Mouse (Mus musculus) MEL (cell line): ENCODE measurements around the gene Nos3. TPM values are rescaled to one million over a fixed set of nuclear protein-coding genes. Genes with fewer than 3 reads are reported as not detected.

ENCODE experiments used
- DNase-seq: peaks from one replicate; pipeline ENCODE4 v3.0.0; 2011; ENCODE audit warnings: low read depth, low spot score
- H3K27ac ChIP-seq: 2 replicates; pipeline ENCODE4 v1.5.1; 2012; ENCODE audit warnings: low read depth, mild to moderate bottlenecking, control low read depth, low read length, moderate library complexity; ENCODE audit not compliant: control insufficient read depth
- H3K27me3 ChIP-seq, 2 experiments: fragments of 150-350 bp in 1 of 2; sonication (generic) in 1 of 2; 2 replicates each; pipeline ENCODE4 v1.6.1; 2012; ENCODE audit warnings: low read length in 2 of 2, mild to moderate bottlenecking in 2 of 2, improper control_type of control experiment in 1 of 2, moderate library complexity in 1 of 2; ENCODE audit not compliant: insufficient read depth in 2 of 2, control insufficient read depth in 1 of 2
- H3K36me3 ChIP-seq, 2 experiments: 2 replicates each; pipeline ENCODE4 v1.6.1; 2012 to 2014; ENCODE audit warnings: low read length in 2 of 2, improper control_type of control experiment in 1 of 2, inconsistent platforms in 1 of 2, mild to moderate bottlenecking in 1 of 2; ENCODE audit not compliant: insufficient read depth in 2 of 2, control insufficient read depth in 1 of 2
- H3K4me1 ChIP-seq, 2 experiments: fragments of 150-350 bp in 1 of 2; sonication (generic) in 1 of 2; 2 replicates each; pipeline ENCODE4 v1.6.1; 2012; ENCODE audit warnings: low read length in 2 of 2, improper control_type of control experiment in 1 of 2, mild to moderate bottlenecking in 1 of 2; ENCODE audit not compliant: insufficient read depth in 2 of 2, control insufficient read depth in 1 of 2
- H3K4me3 ChIP-seq, 2 experiments: fragments of 150-350 bp in 1 of 2; sonication (generic) in 1 of 2; 2 replicates each; pipeline ENCODE4 v1.5.1; 2012; ENCODE audit warnings: low read depth in 2 of 2, low read length in 2 of 2, mild to moderate bottlenecking in 2 of 2, moderate library complexity in 2 of 2, control low read depth in 1 of 2, improper control_type of control experiment in 1 of 2; ENCODE audit not compliant: control insufficient read depth in 1 of 2, insufficient read depth in 1 of 2
- H3K79me2 ChIP-seq: 2 replicates; pipeline ENCODE4 v1.6.1; 2012; ENCODE audit warnings: mild to moderate bottlenecking, low read length, moderate library complexity; ENCODE audit not compliant: control insufficient read depth, poor library complexity, insufficient read depth
- H3K9ac ChIP-seq: 2 replicates; pipeline ENCODE4 v1.6.1; 2012; ENCODE audit warnings: low read depth, mild to moderate bottlenecking, control low read depth, low read length, moderate library complexity; ENCODE audit not compliant: control insufficient read depth, poor library complexity, severe bottlenecking
- H3K9me3 ChIP-seq: fragments of 150-350 bp; sonication (generic); replicated peaks from 2 replicates; pipeline ENCODE4 v1.6.1; 2012; ENCODE audit warnings: mild to moderate bottlenecking, low read length, improper control_type of control experiment, moderate library complexity; ENCODE audit not compliant: insufficient read depth
- BHLHE40 ChIP-seq: IDR thresholded peaks from 2 replicates; pipeline ENCODE4 v1.6.1; 2012; ENCODE audit warnings: low read depth, mild to moderate bottlenecking, inconsistent platforms, low read length, improper control_type of control experiment, borderline replicate concordance
- CHD1 ChIP-seq: IDR thresholded peaks from 2 replicates; pipeline ENCODE4 v1.6.1; 2012; ENCODE audit warnings: low read depth, mild to moderate bottlenecking, inconsistent platforms, low read length, improper control_type of control experiment
- CHD2 ChIP-seq: IDR thresholded peaks from 2 replicates; pipeline ENCODE4 v1.6.1; 2011; ENCODE audit warnings: low read length, improper control_type of control experiment
- E2F4 ChIP-seq: IDR thresholded peaks from 2 replicates; pipeline ENCODE4 v1.6.1; 2011; ENCODE audit warnings: low read depth, low read length, improper control_type of control experiment, borderline replicate concordance
- ELF1 ChIP-seq: IDR thresholded peaks from 2 replicates; pipeline ENCODE4 v1.6.1; 2014; ENCODE audit warnings: low read depth, mild to moderate bottlenecking, inconsistent platforms, low read length, improper control_type of control experiment, moderate library complexity
- EP300 ChIP-seq, 2 experiments: IDR thresholded peaks; 2 replicates each; pipeline ENCODE4 v1.6.1; 2011; ENCODE audit warnings: improper control_type of control experiment in 2 of 2, low read length in 2 of 2, low read depth in 1 of 2, mild to moderate bottlenecking in 1 of 2
- ETS1 ChIP-seq: IDR thresholded peaks from 2 replicates; pipeline ENCODE4 v1.6.1; 2012; ENCODE audit warnings: low read depth, mild to moderate bottlenecking, inconsistent platforms, low read length, improper control_type of control experiment, moderate library complexity
- GABPA ChIP-seq: IDR thresholded peaks from 2 replicates; pipeline ENCODE4 v1.6.1; 2012; ENCODE audit warnings: low read depth, mild to moderate bottlenecking, inconsistent platforms, low read length, improper control_type of control experiment, moderate library complexity
- GATA1 ChIP-seq: IDR thresholded peaks from 2 replicates; pipeline ENCODE4 v1.6.1; 2011; ENCODE audit warnings: low read depth, low read length, improper control_type of control experiment
- HCFC1 ChIP-seq: IDR thresholded peaks from 2 replicates; pipeline ENCODE4 v1.6.1; 2012; ENCODE audit warnings: low read depth, mild to moderate bottlenecking, inconsistent platforms, low read length, improper control_type of control experiment, moderate library complexity
- JUND ChIP-seq: IDR thresholded peaks from 2 replicates; pipeline ENCODE4 v1.6.1; 2011; ENCODE audit warnings: low read depth, mild to moderate bottlenecking, improper control_type of control experiment, low read length
- KAT2A ChIP-seq: conservative IDR thresholded peaks from 2 replicates; pipeline ENCODE4 v1.6.1; 2012; ENCODE audit warnings: low read depth, low read length, improper control_type of control experiment, inconsistent platforms
- MAFK ChIP-seq: IDR thresholded peaks from 2 replicates; pipeline ENCODE4 v1.6.1; 2011; ENCODE audit warnings: low read depth, mild to moderate bottlenecking, low read length, improper control_type of control experiment, borderline replicate concordance
- MAX ChIP-seq: IDR thresholded peaks from 2 replicates; pipeline ENCODE4 v1.6.1; 2011; ENCODE audit warnings: low read length, improper control_type of control experiment
- MEF2A ChIP-seq: IDR thresholded peaks from 2 replicates; pipeline ENCODE4 v1.6.1; 2014; ENCODE audit warnings: low read depth, mild to moderate bottlenecking, inconsistent platforms, low read length, improper control_type of control experiment; ENCODE audit not compliant: poor library complexity, insufficient replicate concordance, severe bottlenecking; ENCODE audit errors: extremely low read depth
- MXI1 ChIP-seq: IDR thresholded peaks from 2 replicates; pipeline ENCODE4 v1.6.1; 2011; ENCODE audit warnings: mild to moderate bottlenecking, low read depth, low read length, improper control_type of control experiment
- MYB ChIP-seq: IDR thresholded peaks from 2 replicates; pipeline ENCODE4 v1.6.1; 2011; ENCODE audit warnings: mild to moderate bottlenecking, low read depth, low read length, improper control_type of control experiment
- NRF1 ChIP-seq: IDR thresholded peaks from 2 replicates; pipeline ENCODE4 v1.6.1; 2014; ENCODE audit warnings: low read depth, mild to moderate bottlenecking, inconsistent platforms, low read length, improper control_type of control experiment, moderate library complexity; ENCODE audit not compliant: poor library complexity, insufficient read depth, severe bottlenecking
- POLR2A ChIP-seq, 2 experiments: IDR thresholded peaks; 2 replicates each; pipeline ENCODE4 v1.6.1; 2011 to 2012; ENCODE audit warnings: low read length in 2 of 2, mild to moderate bottlenecking in 2 of 2, control low read depth in 1 of 2, improper control_type of control experiment in 1 of 2, low read depth in 1 of 2, moderate library complexity in 1 of 2; ENCODE audit not compliant: control insufficient read depth in 1 of 2, insufficient read depth in 1 of 2, poor library complexity in 1 of 2
- POLR2AphosphoS2 ChIP-seq: IDR thresholded peaks from 2 replicates; pipeline ENCODE4 v1.6.1; 2011; ENCODE audit warnings: low read length, improper control_type of control experiment
- POLR2AphosphoS5 ChIP-seq: IDR thresholded peaks from 2 replicates; pipeline ENCODE4 v1.6.1; 2012; ENCODE audit warnings: low read depth, borderline replicate concordance, mild to moderate bottlenecking, inconsistent platforms, low read length, moderate library complexity, mixed read lengths
- RAD21 ChIP-seq: IDR thresholded peaks from 2 replicates; pipeline ENCODE4 v1.6.1; 2011; ENCODE audit warnings: mild to moderate bottlenecking, low read depth, low read length, improper control_type of control experiment
- RCOR1 ChIP-seq: IDR thresholded peaks from 2 replicates; pipeline ENCODE4 v1.6.1; 2012; ENCODE audit warnings: low read depth, mild to moderate bottlenecking, inconsistent platforms, low read length, improper control_type of control experiment
- SIN3A ChIP-seq: IDR thresholded peaks from 2 replicates; pipeline ENCODE4 v1.6.1; 2012; ENCODE audit warnings: low read length, improper control_type of control experiment, inconsistent platforms
- SMC3 ChIP-seq: IDR thresholded peaks from 2 replicates; pipeline ENCODE4 v1.6.1; 2011; ENCODE audit warnings: low read depth, low read length, improper control_type of control experiment
- TAL1 ChIP-seq: IDR thresholded peaks from 2 replicates; pipeline ENCODE4 v1.6.1; 2012; ENCODE audit warnings: mild to moderate bottlenecking, inconsistent platforms, low read length, moderate library complexity, mixed read lengths
- TCF12 ChIP-seq: IDR thresholded peaks from 2 replicates; pipeline ENCODE4 v1.6.1; 2014; ENCODE audit warnings: low read depth, mild to moderate bottlenecking, inconsistent platforms, low read length, improper control_type of control experiment, moderate library complexity
- UBTF ChIP-seq: IDR thresholded peaks from 2 replicates; pipeline ENCODE4 v1.6.1; 2012; ENCODE audit warnings: low read depth, mild to moderate bottlenecking, inconsistent platforms, low read length, improper control_type of control experiment, moderate library complexity, borderline replicate concordance; ENCODE audit not compliant: insufficient read depth
- USF1 ChIP-seq: IDR thresholded peaks from 2 replicates; pipeline ENCODE4 v1.6.1; 2014; ENCODE audit warnings: low read depth, mild to moderate bottlenecking, inconsistent platforms, low read length, improper control_type of control experiment, moderate library complexity
- USF2 ChIP-seq, 2 experiments: IDR thresholded peaks; 2 replicates each; pipeline ENCODE4 v1.6.1; 2011 to 2012; ENCODE audit warnings: improper control_type of control experiment in 2 of 2, low read length in 2 of 2, borderline replicate concordance in 1 of 2, inconsistent platforms in 1 of 2, low read depth in 1 of 2, mild to moderate bottlenecking in 1 of 2; ENCODE audit not compliant: insufficient read depth in 1 of 2
- ZC3H11A ChIP-seq: IDR thresholded peaks from 2 replicates; pipeline ENCODE4 v1.6.1; 2012; ENCODE audit warnings: low read depth, mild to moderate bottlenecking, inconsistent platforms, low read length, improper control_type of control experiment
- ZKSCAN1 ChIP-seq: IDR thresholded peaks from 2 replicates; pipeline ENCODE4 v1.6.1; 2012; ENCODE audit warnings: low read depth, mild to moderate bottlenecking, inconsistent platforms, low read length, improper control_type of control experiment, moderate library complexity
- ZMIZ1 ChIP-seq: IDR thresholded peaks from 2 replicates; pipeline ENCODE4 v1.6.1; 2012; ENCODE audit warnings: low read depth, mild to moderate bottlenecking, inconsistent platforms, low read length, improper control_type of control experiment, moderate library complexity
- ZNF384 ChIP-seq: IDR thresholded peaks from 2 replicates; pipeline ENCODE4 v1.6.1; 2012; ENCODE audit warnings: low read depth, mild to moderate bottlenecking, inconsistent platforms, low read length, improper control_type of control experiment
- polyA plus RNA-seq, 2 experiments: library from polyadenylated mRNA; stranded (reverse) in 1 of 2; unstranded in 1 of 2; fragments of >175 nt in 1 of 2; fragments of >200 nt in 1 of 2; gene quantifications; 2 replicates each; pipeline versions ENCODE4 v1.2.1 to v1.2.4; 2012; ENCODE audit warnings: low replicate concordance in 2 of 2, low read depth in 1 of 2; ENCODE audit not compliant: insufficient read length in 2 of 2, insufficient read depth in 1 of 2, missing spikeins in 1 of 2
- total RNA-seq: library from RNA; depleted of rRNA; stranded (reverse); fragments of 300-350 nt; gene quantifications from 2 replicates; pipeline ENCODE4 v1.2.3, GENCODE M21; 2012

Nos3 gene
- total and polyA plus RNA-seq, 3 experiments: 3.9 to 6.2 TPM; not detected in 1

DNA sequence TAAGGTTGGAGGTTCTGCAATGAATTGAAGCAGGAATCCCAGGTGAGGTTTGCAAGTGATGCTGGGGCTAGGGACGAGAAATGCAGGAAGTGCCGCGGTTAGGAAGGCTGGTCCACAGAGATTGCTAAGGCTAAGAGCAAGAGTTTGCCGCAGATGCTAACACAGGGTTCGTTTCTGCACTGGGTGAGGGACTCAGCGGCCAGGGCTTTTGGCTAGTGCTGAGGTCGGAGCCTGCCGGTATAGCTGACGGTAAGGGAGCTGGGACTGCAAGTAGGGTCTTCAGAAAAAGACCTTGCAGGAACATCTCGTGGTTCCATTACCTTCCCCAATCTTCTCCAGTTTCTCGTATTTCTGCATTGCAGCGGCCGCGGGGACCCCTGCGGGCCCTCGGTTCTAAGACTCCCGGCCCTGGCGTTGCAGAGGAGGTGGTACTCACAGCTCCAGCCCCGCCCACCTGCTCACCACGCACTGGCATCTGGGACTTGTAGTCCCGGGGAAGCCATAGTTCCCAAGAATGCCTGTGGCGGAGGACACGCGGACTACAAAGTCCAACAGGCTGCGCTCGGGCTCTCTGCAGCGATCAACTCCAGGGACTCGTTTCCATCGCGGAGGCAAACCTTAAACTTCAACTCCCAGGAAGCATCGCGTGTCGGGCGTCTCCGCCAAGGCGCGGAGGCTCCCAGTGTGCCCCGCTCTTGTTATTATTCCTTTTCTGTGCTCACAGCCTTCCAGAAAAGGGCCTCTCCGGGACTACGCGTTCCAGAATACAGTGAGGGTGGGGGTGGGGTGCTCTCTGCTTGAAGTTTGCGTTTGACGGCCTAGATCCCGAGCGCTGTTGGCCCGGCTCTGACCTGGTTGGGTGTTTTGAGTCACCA is 58.8 kb downstream of the Nos3 start, which contains the start of the genes Cdk5 and Slc4a2:
TSS of gene Cdk5 (minus strand) at position 402 of the 875 bp plus-strand sequence.
TSS of gene Slc4a2 (plus strand) at position 709 of the 875 bp plus-strand sequence.
- Histone ChIP-seq H3K4me1 (peaks cover 6 to 22% of the 10 kb centered on the region in 2 experiments), H3K27ac (peak within 1 kb of the TSS; percentile 60), H3K4me3 (peak within 1 kb of the TSS; percentile 70 to 73), H3K9me3 (no peaks in the 10 kb centered on the region), H3K9ac (peak within 1 kb of the TSS; percentile 78), H3K36me3 (peaks cover 0 to 17% of the 10 kb centered on the region in 2 experiments; a peak in 2 of 4 replicates), H3K79me2 (peaks cover 14% of the 10 kb centered on the region), H3K27me3 (no peaks in the 10 kb centered on the region)
- DNase-seq: peak; percentile 100
- TF ChIP-seq ZC3H11A (no peak), E2F4 (peak; percentile 47; the same call in 1 of the 2 replicates), POLR2AphosphoS2 (peak; percentile 88; the same call in 1 of the 2 replicates), SIN3A (peak; percentile 98), NRF1 (peak; percentile 63), POLR2A (IDR thresholded peaks at IDR 0.05; ENCODE audit: control insufficient read depth in 1 of 2, insufficient read depth in 1 of 2, low read depth in 1 of 2, low read length in 2 of 2, poor library complexity in 1 of 2) (peak; percentile 57 to 91), ELF1 (peak; percentile 87), MAX (peak; percentile 72; the same call in 1 of the 2 replicates), GATA1 (peak; percentile 41; the same call in 1 of the 2 replicates), SMC3 (0 out of 2 replicates have a peak, but pooled peaks have one; percentile 5), KAT2A (peak; percentile 99), POLR2AphosphoS5 (no peak), MEF2A (no peak), RCOR1 (0 out of 2 replicates have a peak, but pooled peaks have one; percentile 23), USF2 (IDR thresholded peaks at IDR 0.05; ENCODE audit: borderline replicate concordance in 1 of 2, insufficient read depth in 1 of 2, low read depth in 1 of 2, low read length in 2 of 2) (no peak), ZNF384 (no peak), MXI1 (peak; percentile 91), UBTF (no peak), MYB (no peak), JUND (no peak), CHD2 (peak; percentile 56), ZMIZ1 (peak; percentile 85), ZKSCAN1 (no peak), CHD1 (no peak), EP300 (IDR thresholded peaks at IDR 0.05; ENCODE audit: low read depth in 1 of 2, low read length in 2 of 2) (0 out of 4 replicates have a peak, but pooled peaks of 1 of the 2 experiments have one; percentile 10), GABPA (peak; percentile 47; the same call in 1 of the 2 replicates), MAFK (no peak), TCF12 (peak; percentile 82), BHLHE40 (peak; percentile 52; the same call in 1 of the 2 replicates), USF1 (peak; percentile 60), RAD21 (no peak), ETS1 (no peak; the same call in none of the 2 replicates), HCFC1 (peak; percentile 96), TAL1 (peak; percentile 29; the same call in 1 of the 2 replicates)
